In genomic region chr10:117335649-117336048, GRCm38 (mm10) we compare ENCODE assay signal across 9 mouse cellular contexts. TPM values are rescaled to one million over a fixed set of nuclear protein-coding genes. Genes with fewer than 3 reads are reported as not detected.
DNase-seq lines count a peak whose midpoint lies in the region; ATAC-seq lines count a peak whose summit lies in the region.
"Had no signal": no experiment of that assay in that cellular context is flagged by ENCODE, and none has a peak within 500 bp of the region (broad histone marks: within the 10 kb centered on the region; RNA-seq: fewer than 3 reads in every experiment).

No protein-coding gene starts in this region.

- H3K4me3 ChIP-seq in kidney, embryonic 14.5 days (ENCODE audit: low read length): no peak overlapping the region
- H3K4me3 ChIP-seq in embryonic facial prominence, embryonic 10.5 days: no peak overlapping the region
- H3K4me3 ChIP-seq in forebrain, embryonic 15.5 days: no peak overlapping the region
- H3K4me3 ChIP-seq in midbrain, embryonic 14.5 days (replicated peaks; ENCODE audit: low read depth, low read length): no peak overlapping the region

- no peaks in the 10 kb centered on the region for H3K9me3 ChIP-seq in kidney, embryonic 14.5 days (ENCODE audit: control insufficient read depth, low read length)
- no peaks in the 10 kb centered on the region for H3K9me3 ChIP-seq in embryonic facial prominence, embryonic 10.5 days
- no peaks in the 10 kb centered on the region for H3K9me3 ChIP-seq in forebrain, embryonic 15.5 days
- no peaks in the 10 kb centered on the region for H3K9me3 ChIP-seq in midbrain, embryonic 14.5 days (ENCODE audit: control insufficient read depth, low read length)

- 0 out of 2 replicates have a peak, but pooled peaks cover 3% of the 10 kb centered on the region for H3K4me1 ChIP-seq in kidney, embryonic 14.5 days (ENCODE audit: control insufficient read depth, insufficient read depth, low read length)
- 0 out of 2 replicates have a peak, but pooled peaks cover 2% of the 10 kb centered on the region for H3K4me1 ChIP-seq in embryonic facial prominence, embryonic 10.5 days
- no peaks in the 10 kb centered on the region for H3K4me1 ChIP-seq in forebrain, embryonic 15.5 days
- no peaks in the 10 kb centered on the region for H3K4me1 ChIP-seq in midbrain, embryonic 14.5 days (ENCODE audit: control insufficient read depth, insufficient read depth, low read length)

- H3K27me3 ChIP-seq in kidney, embryonic 14.5 days (ENCODE audit: control insufficient read depth, insufficient read depth, low read length): no peaks in the 10 kb centered on the region
- H3K27me3 ChIP-seq in embryonic facial prominence, embryonic 10.5 days (replicated peaks; ENCODE audit: low read depth, poor library complexity, severe bottlenecking): no peaks in the 10 kb centered on the region
- no peaks in the 10 kb centered on the region for H3K27me3 ChIP-seq in forebrain, embryonic 15.5 days
- no peaks in the 10 kb centered on the region for H3K27me3 ChIP-seq in midbrain, embryonic 14.5 days (ENCODE audit: control insufficient read depth, insufficient read depth, low read length)

- H3K9ac ChIP-seq in kidney, embryonic 14.5 days (ENCODE audit: low read depth, low read length): no peak overlapping the region
- H3K9ac ChIP-seq in forebrain, embryonic 15.5 days (replicated peaks): no peak overlapping the region
- H3K9ac ChIP-seq in midbrain, embryonic 14.5 days (replicated peaks; ENCODE audit: low read length): no peak overlapping the region

- no peak for DNase-seq in kidney, adult 18-20 months
- DNase-seq in embryonic facial prominence, embryonic 10.5 days (ENCODE audit: low spot score): peak; percentile 11
- DNase-seq in midbrain, embryonic 14.5 days: no peak
- no peak for DNase-seq in gastrocnemius, adult 18-20 months (ENCODE audit: low spot score)
- DNase-seq: cerebellum, adult 11 months; kidney, postnatal 4 days had no signal

- H3K4me2 ChIP-seq in kidney, embryonic 14.5 days (replicated peaks; ENCODE audit: low read depth, low read length): no peak overlapping the region
- H3K4me2 ChIP-seq in forebrain, embryonic 15.5 days (replicated peaks): no peak overlapping the region
- H3K4me2 ChIP-seq in midbrain, embryonic 14.5 days (ENCODE audit: low read length): no peak overlapping the region

- H3K36me3 ChIP-seq in kidney, embryonic 14.5 days (ENCODE audit: control insufficient read depth, insufficient read depth, low read length): no peaks in the 10 kb centered on the region
- no peaks in the 10 kb centered on the region for H3K36me3 ChIP-seq in embryonic facial prominence, embryonic 10.5 days (replicated peaks)
- H3K36me3 ChIP-seq in forebrain, embryonic 15.5 days: no peaks in the 10 kb centered on the region
- no peaks in the 10 kb centered on the region for H3K36me3 ChIP-seq in midbrain, embryonic 14.5 days (ENCODE audit: control insufficient read depth, insufficient read depth, low read length)

- ATAC-seq in kidney, embryonic 14.5 days (ENCODE audit: low FRiP score, low TSS enrichment): peak; percentile 65
- ATAC-seq in forebrain, embryonic 15.5 days (replicated peaks): peak; percentile 24; the same call in 1 of the 2 replicates
- ATAC-seq in midbrain, embryonic 14.5 days (ENCODE audit: low FRiP score, low TSS enrichment): 0 out of 2 replicates have a peak, but pooled peaks have one; percentile 34
- ATAC-seq in cerebellum, adult (ENCODE audit: insufficient number of reproducible peaks, low FRiP score, low TSS enrichment): no peak; the same call in 1 of the 2 replicates

- 21% methylated on average over 4 of the region's 4 CpGs for WGBS in kidney, embryonic 14.5 days
- 37% methylated on average over 4 of the region's 4 CpGs for WGBS in embryonic facial prominence, embryonic 10.5 days
- WGBS in forebrain, embryonic 15.5 days: 30% methylated on average over 4 of the region's 4 CpGs
- WGBS in midbrain, embryonic 14.5 days: 29% methylated on average over 4 of the region's 4 CpGs

- H3K27ac ChIP-seq in kidney, embryonic 14.5 days (ENCODE audit: low read depth, low read length): no peak overlapping the region
- no peak overlapping the region for H3K27ac ChIP-seq in embryonic facial prominence, embryonic 10.5 days (replicated peaks)
- H3K27ac ChIP-seq in forebrain, embryonic 15.5 days (replicated peaks): no peak overlapping the region
- no peak overlapping the region for H3K27ac ChIP-seq in midbrain, embryonic 14.5 days (replicated peaks; ENCODE audit: low read depth, low read length)

RNA-seq across cellular contexts. Expression of gene Lyz1, which starts 43.0 kb away (rescaled TPM):
- polyA plus RNA-seq in kidney, embryonic 14.5 days (2014; fragmentation: Nextera tagmentation; extraction: Ambion mirVana): not detected in 2 replicates
- polyA plus RNA-seq in embryonic facial prominence, embryonic 10.5 days (2016; fragmentation: Nextera tagmentation; extraction: Ambion mirVana): not detected in 2 replicates
- not detected in 2 replicates for polyA plus RNA-seq in forebrain, embryonic 15.5 days (2015; fragmentation: Nextera tagmentation; extraction: Ambion mirVana)
- polyA plus RNA-seq in midbrain, embryonic 14.5 days (2014; fragmentation: Nextera tagmentation; extraction: Ambion mirVana): not detected in 2 replicates
- 1 to 10 TPM; 3.9 to 6.6 TPM for total RNA-seq in gastrocnemius, adult 18-20 months (2021)

RNA-seq across cellular contexts. Expression of gene Cpsf6, which starts 44.2 kb away (rescaled TPM):
- 166 and 208 TPM in 2 replicates for polyA plus RNA-seq in kidney, embryonic 14.5 days (2014; fragmentation: Nextera tagmentation; extraction: Ambion mirVana)
- 223 and 230 TPM in 2 replicates for polyA plus RNA-seq in embryonic facial prominence, embryonic 10.5 days (2016; fragmentation: Nextera tagmentation; extraction: Ambion mirVana)
- 201 and 205 TPM in 2 replicates for polyA plus RNA-seq in forebrain, embryonic 15.5 days (2015; fragmentation: Nextera tagmentation; extraction: Ambion mirVana)
- 207 and 213 TPM in 2 replicates for polyA plus RNA-seq in midbrain, embryonic 14.5 days (2014; fragmentation: Nextera tagmentation; extraction: Ambion mirVana)
- 10 to 100 TPM; 18.1 to 22.0 TPM for total RNA-seq in gastrocnemius, adult 18-20 months (2021)

RNA-seq across cellular contexts. Expression of gene Lyz2, which starts 53.5 kb away (rescaled TPM):
- 34.8 and 51.3 TPM in 2 replicates for polyA plus RNA-seq in kidney, embryonic 14.5 days (2014; fragmentation: Nextera tagmentation; extraction: Ambion mirVana)
- polyA plus RNA-seq in embryonic facial prominence, embryonic 10.5 days (2016; fragmentation: Nextera tagmentation; extraction: Ambion mirVana): 7.2 and 11.9 TPM in 2 replicates
- polyA plus RNA-seq in forebrain, embryonic 15.5 days (2015; fragmentation: Nextera tagmentation; extraction: Ambion mirVana): 15.7 and 18.2 TPM in 2 replicates
- polyA plus RNA-seq in midbrain, embryonic 14.5 days (2014; fragmentation: Nextera tagmentation; extraction: Ambion mirVana): 5.0 and 31.6 TPM in 2 replicates
- total RNA-seq in gastrocnemius, adult 18-20 months (2021): 10 to 100 TPM; 28.7 to 48.4 TPM
